Mouse (Mus musculus) liver, adult 2 months (tissue): ENCODE measurements at regions not wholly inside any gene's neighbourhood (a gene's known extent, or its start where the extent isn't known, plus 50 kb on each side); places are given as distances from the start of the nearest gene placed in this dataset.

Experiments
- CTCF ChIP-seq: fragments of 200-500 bp; IDR thresholded peaks from 2 replicates; pipeline ENCODE4 v1.5.1; 2011; ENCODE audit warnings: low read depth, low read length, control low read depth
- POLR2A ChIP-seq: fragments of 200-500 bp; IDR thresholded peaks from 2 replicates; pipeline ENCODE4 v1.6.1; 2011; ENCODE audit warnings: low read length, control low read depth; ENCODE audit not compliant: insufficient read depth; ENCODE audit errors: extremely low read depth

DNA sequence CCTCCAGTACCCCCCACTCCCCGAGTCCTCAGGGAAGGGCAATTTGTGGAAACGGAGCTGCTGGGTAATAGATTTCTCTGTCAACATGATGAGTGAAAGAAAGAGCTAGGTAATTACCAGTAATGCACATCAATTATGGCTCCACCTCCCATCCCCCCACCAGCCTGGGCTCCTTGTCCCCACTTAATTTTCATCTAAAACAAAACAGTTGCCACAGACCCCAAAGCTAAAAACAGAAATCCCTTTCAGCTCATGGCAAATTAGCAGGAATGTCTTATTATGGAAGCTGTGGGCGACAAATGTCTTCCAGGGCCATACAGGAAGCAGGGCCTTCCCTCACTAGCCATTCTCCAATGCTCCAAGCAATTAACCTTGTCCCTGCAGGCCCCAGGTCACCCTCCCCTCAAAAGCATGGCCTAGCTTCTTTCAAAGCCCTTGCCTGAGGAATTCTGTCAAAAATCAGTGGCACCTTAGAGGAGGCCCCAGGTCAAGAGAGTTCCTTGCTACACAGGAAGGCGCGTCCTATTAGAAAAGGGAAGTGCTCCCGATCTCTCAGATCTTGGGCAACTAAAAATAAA is 125.0 kb upstream of the Mycn start:
- TF ChIP-seq POLR2A (no peak), CTCF (no peak)
